In the genomic region with DNA sequence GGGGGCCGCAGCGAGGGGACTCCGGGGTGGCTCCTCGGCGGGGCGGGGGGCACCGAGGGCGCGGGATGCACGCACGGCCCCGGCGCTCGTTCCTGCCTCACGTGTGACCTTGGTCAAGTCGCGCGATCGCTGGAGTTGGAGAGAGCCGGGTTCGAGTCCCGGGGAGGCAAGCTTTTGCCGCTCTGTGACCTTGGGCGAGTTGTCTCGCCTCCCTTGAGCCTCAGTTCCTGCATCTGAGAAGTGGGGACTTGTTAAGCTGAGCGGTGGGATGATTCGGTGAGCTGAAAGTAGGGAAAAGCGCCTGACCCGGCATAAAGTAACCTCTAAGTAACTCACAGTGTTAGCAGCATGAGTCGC, we compare ENCODE assay signal across 7 mouse cellular contexts. TPM values are rescaled to one million over a fixed set of nuclear protein-coding genes. Genes with fewer than 3 reads are reported as not detected.
DNase-seq lines count a peak whose midpoint lies in the region; ATAC-seq and TF ChIP-seq lines count a peak whose summit lies in the region.

No protein-coding gene starts in this region.

- in situ Hi-C loops in CH12.LX (cut with MboI; ENCODE audit: low pct_ligation_motif_present, low pct_unique_long_range_greater_than_20kb, low sequenced_read_pairs), result no loop called here

- H3K36me3 ChIP-seq in CH12.LX (replicated peaks in 1 of 2; ENCODE audit: control insufficient read depth in 1 of 2, insufficient read depth in 1 of 2, low read length in 1 of 2), result peaks cover 1 to 16% of the 10 kb centered on the region in 2 experiments
- H3K36me3 ChIP-seq in midbrain, embryonic 14.5 days (ENCODE audit: control insufficient read depth, insufficient read depth, low read length), result no peaks in the 10 kb centered on the region

- no peak for TF ChIP-seq EP300 in CH12.LX (IDR thresholded peaks at IDR 0.05; ENCODE audit: low read length)

- TF ChIP-seq CTCF in CH12.LX (conservative IDR thresholded peaks at IDR 0.05 in 1 of 2, IDR thresholded peaks at IDR 0.05 in 1 of 2; ENCODE audit: low read depth in 2 of 2, low read length in 2 of 2), result no peak

- no peaks in the 10 kb centered on the region for H3K9me3 ChIP-seq in CH12.LX (replicated peaks; ENCODE audit: low read length)
- H3K9me3 ChIP-seq in midbrain, embryonic 14.5 days (ENCODE audit: control insufficient read depth, low read length), result no peaks in the 10 kb centered on the region

- 2% methylated on average over 30 of the region's 30 CpGs for WGBS in midbrain, embryonic 14.5 days

- no peaks in the 10 kb centered on the region for H3K27me3 ChIP-seq in CH12.LX (replicated peaks)
- no peaks in the 10 kb centered on the region for H3K27me3 ChIP-seq in midbrain, embryonic 14.5 days (ENCODE audit: control insufficient read depth, insufficient read depth, low read length)

- peaks cover 51% of the 10 kb centered on the region for H3K79me2 ChIP-seq in CH12.LX (replicated peaks; ENCODE audit: control insufficient read depth, extremely low read depth, insufficient read depth, poor library complexity, severe bottlenecking)

- dilution Hi-C loops in CH12.LX (cut with MboI; ENCODE audit: extremely low pct_ligation_motif_present, extremely low pct_unique_long_range_greater_than_20kb, low sequenced_read_pairs), result no loop called here

- ATAC-seq in midbrain, embryonic 14.5 days (ENCODE audit: low FRiP score, low TSS enrichment), result peak; percentile 22; the same call in 1 of the 2 replicates

- peak overlapping the region; percentile 68 for H3K4me2 ChIP-seq in CH12.LX (ENCODE audit: insufficient read depth, low read depth, poor library complexity, severe bottlenecking)
- peak overlapping the region; percentile 75 for H3K4me2 ChIP-seq in midbrain, embryonic 14.5 days (ENCODE audit: low read length)

- no peak for TF ChIP-seq POLR2A in CH12.LX (IDR thresholded peaks at IDR 0.05; ENCODE audit: low read depth, low read length)

- peak overlapping the region; percentile 96 for H3K9ac ChIP-seq in CH12.LX (ENCODE audit: insufficient read depth, low read depth)
- H3K9ac ChIP-seq in midbrain, embryonic 14.5 days (replicated peaks; ENCODE audit: low read length), result peak overlapping the region; percentile 90

- H3K4me1 ChIP-seq in CH12.LX (ENCODE audit: control insufficient read depth in 1 of 2, insufficient read depth in 2 of 2), result peaks cover 37 to 82% of the 10 kb centered on the region in 2 experiments
- H3K4me1 ChIP-seq in midbrain, embryonic 14.5 days (ENCODE audit: control insufficient read depth, insufficient read depth, low read length), result peaks cover 17% of the 10 kb centered on the region

- TF ChIP-seq RAD21 in CH12.LX (IDR thresholded peaks at IDR 0.05; ENCODE audit: low read depth, low read length), result no peak

- peak; percentile 53 for DNase-seq in 3T3-L1 (ENCODE audit: low read depth, low spot score)
- DNase-seq in CH12.LX (ENCODE audit: extremely low read depth), result peak; percentile 53
- DNase-seq in cerebellum, adult 18-20 months, result peak; percentile 43 to 47
- DNase-seq in forelimb bud, embryonic 11.5 days (ENCODE audit: low read depth, low spot score), result peak; percentile 29
- DNase-seq in kidney, postnatal 25 days, result peak; percentile 37 to 53
- DNase-seq in midbrain, embryonic 14.5 days, result peak; percentile 63
- peak; percentile 29 for DNase-seq in thymus, postnatal 0 days (ENCODE audit: low spot score)

- H3K27ac ChIP-seq in CH12.LX (ENCODE audit: insufficient read depth, low read depth), result no peak overlapping the region
- H3K27ac ChIP-seq in midbrain, embryonic 14.5 days (replicated peaks; ENCODE audit: low read depth, low read length), result peak overlapping the region; percentile 90

- peak overlapping the region; percentile 82 to 91 (median 90) for H3K4me3 ChIP-seq in CH12.LX (replicated peaks in 1 of 3; ENCODE audit: low read depth in 2 of 3, low read length in 2 of 3, poor library complexity in 1 of 3)
- peak overlapping the region; percentile 80 for H3K4me3 ChIP-seq in midbrain, embryonic 14.5 days (replicated peaks; ENCODE audit: low read depth, low read length)

TF ChIP-seq in CH12.LX, 34 proteins besides CTCF, POLR2A, EP300 and RAD21:
- TF ChIP-seq CHD2 (IDR thresholded peaks at IDR 0.05; ENCODE audit: low read length) (peak; percentile 49; the same call in 1 of the 2 replicates), TCF12 (IDR thresholded peaks at IDR 0.05; ENCODE audit: low read depth, low read length) (no peak), SMC3 (IDR thresholded peaks at IDR 0.05; ENCODE audit: low read depth, low read length) (no peak), ZC3H11A (IDR thresholded peaks at IDR 0.05; ENCODE audit: low read depth, low read length) (no peak), MAFK (IDR thresholded peaks at IDR 0.05; ENCODE audit: insufficient replicate concordance, low read length) (no peak), BHLHE40 (IDR thresholded peaks at IDR 0.05; ENCODE audit: low read depth, low read length) (peak; percentile 81), ELF1 (IDR thresholded peaks at IDR 0.05; ENCODE audit: low read depth, low read length) (no peak)
TF ChIP-seq in CH12.LX: peak in this region for 2.

RNA-seq across cellular contexts. Expression of a gene that starts 0.6 kb away (rescaled TPM):
- total RNA-seq in CH12.LX (2012; rRNA removed) (33.8 and 36.5 TPM in 2 replicates), CH12.LX (2014; rRNA removed) (31.9 and 37.5 TPM in 2 replicates)
- polyA plus RNA-seq in CH12.LX (2012; ENCODE audit: insufficient read length, low read depth), result 62.2 and 86.3 TPM in 2 replicates
- 24.9 and 28.0 TPM in 2 replicates for polyA plus RNA-seq in midbrain, embryonic 14.5 days (2014; fragmentation: Nextera tagmentation; extraction: Ambion mirVana)
- 22.1 and 23.3 TPM in 2 replicates for polyA plus RNA-seq in thymus, postnatal 0 days (2015; fragmentation: Nextera tagmentation; extraction: Ambion mirVana)
